In the genomic region with DNA sequence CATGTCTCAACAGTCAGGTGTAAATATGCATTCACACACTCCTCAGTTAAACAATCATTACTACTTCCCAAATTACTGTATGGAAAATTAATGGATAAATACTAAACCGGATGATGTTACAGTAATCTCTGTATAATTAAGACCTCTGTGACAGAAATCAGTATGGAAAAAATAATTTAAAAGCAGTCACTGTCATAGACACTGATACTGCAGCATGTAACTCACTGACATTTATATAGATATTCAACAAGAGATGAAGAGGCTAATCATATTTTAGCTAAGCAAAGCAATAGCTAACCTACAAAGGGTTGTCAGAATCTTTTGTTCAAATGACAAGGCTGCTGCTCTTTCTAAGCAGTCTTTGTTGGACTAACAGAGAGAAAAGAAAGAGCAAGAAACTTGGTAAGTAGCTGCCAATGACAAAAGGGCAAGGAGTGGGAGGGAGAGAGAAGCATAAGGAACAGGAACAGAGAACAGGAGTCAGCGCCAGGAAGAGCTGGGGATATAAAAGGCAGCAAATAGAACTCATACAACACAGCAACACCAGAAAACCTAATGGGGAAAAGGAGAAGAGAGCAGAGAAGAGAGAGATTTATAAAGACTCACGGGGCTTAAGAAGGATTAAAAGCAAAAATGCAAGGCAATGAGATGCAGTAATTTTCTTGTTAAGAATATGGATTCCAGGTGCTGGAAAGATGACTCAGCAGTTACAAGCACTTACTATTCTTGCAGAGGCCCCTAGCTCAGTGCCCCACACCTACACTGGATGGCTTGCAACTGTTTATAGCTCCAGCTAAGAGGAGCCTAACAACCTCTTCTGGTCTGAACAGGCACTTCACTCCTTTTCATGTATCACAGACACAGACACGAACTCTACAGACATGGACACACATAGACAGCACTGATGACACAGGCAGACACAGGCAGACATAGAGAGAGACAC, we compare ENCODE assay signal across 9 mouse cellular contexts.
DNase-seq lines count a peak whose midpoint lies in the region; ATAC-seq and TF ChIP-seq lines count a peak whose summit lies in the region.
"Had no signal": no experiment of that assay in that cellular context is flagged by ENCODE, and none has a peak within 500 bp of the region (broad histone marks: within the 10 kb centered on the region; RNA-seq: fewer than 3 reads in every experiment).

No protein-coding gene starts in this region.

- H3K36me3 ChIP-seq in neural tube, embryonic 14.5 days (ENCODE audit: control insufficient read depth, insufficient read depth, low read length): no peaks in the 10 kb centered on the region
- H3K36me3 ChIP-seq: limb, embryonic 15.5 days had no signal

- peak; percentile 28; the same call in 1 of the 2 replicates for ATAC-seq in neural tube, embryonic 14.5 days (ENCODE audit: low read depth)
- no peak for ATAC-seq in erythroid progenitor cell, adult 5-6 weeks (replicated peaks; ENCODE audit: low FRiP score, poor library complexity, severe bottlenecking)

- H3K9me3 ChIP-seq in neural tube, embryonic 14.5 days (ENCODE audit: control insufficient read depth, low read length): no peaks in the 10 kb centered on the region
- H3K9me3 ChIP-seq: limb, embryonic 15.5 days had no signal

- H3K4me1 ChIP-seq in neural tube, embryonic 14.5 days (ENCODE audit: control insufficient read depth, insufficient read depth, low read length): no peaks in the 10 kb centered on the region
- H3K4me1 ChIP-seq: limb, embryonic 15.5 days had no signal

- H3K27me3 ChIP-seq in neural tube, embryonic 14.5 days (ENCODE audit: control insufficient read depth, insufficient read depth, low read length): no peaks in the 10 kb centered on the region
- H3K27me3 ChIP-seq: limb, embryonic 15.5 days had no signal

- peak; percentile 5 for DNase-seq in kidney, adult 9 months
- no peak for DNase-seq in kidney, postnatal 36 days
- peak; percentile 13 for DNase-seq in embryo, embryonic 9.5 days (ENCODE audit: extremely low spot score)
- peak; percentile 47 to 61 for DNase-seq in layer of hippocampus, adult 2 months (ENCODE audit: low spot score in 2 of 2)
- DNase-seq in adrenal gland, adult 18-20 months (ENCODE audit: low spot score in 2 of 2): no peak
- no peak for DNase-seq in ovary, postnatal 36 days (ENCODE audit: low spot score)

- H3K27ac ChIP-seq in layer of hippocampus, adult 2 months: peak overlapping the region; percentile 66
- peak overlapping the region; percentile 13; the same call in 1 of the 2 replicates for H3K27ac ChIP-seq in neural tube, embryonic 14.5 days (ENCODE audit: low read depth, low read length)
- H3K27ac ChIP-seq: limb, embryonic 15.5 days had no signal

- H3K4me3 ChIP-seq in layer of hippocampus, adult 2 months: no peak overlapping the region
- no peak overlapping the region for H3K4me3 ChIP-seq in neural tube, embryonic 14.5 days (ENCODE audit: low read depth, low read length)
- H3K4me3 ChIP-seq: limb, embryonic 15.5 days had no signal

- TF ChIP-seq CTCF in layer of hippocampus, adult 2 months (conservative IDR thresholded peaks at IDR 0.05): no peak

- WGBS in neural tube, embryonic 14.5 days: 34% methylated on average over 4 of the region's 4 CpGs

- no peak overlapping the region for H3K9ac ChIP-seq in neural tube, embryonic 14.5 days (replicated peaks; ENCODE audit: low read depth, low read length)
- H3K9ac ChIP-seq: limb, embryonic 15.5 days had no signal

- no peak overlapping the region for H3K4me2 ChIP-seq in neural tube, embryonic 14.5 days (ENCODE audit: low read depth, low read length)
- H3K4me2 ChIP-seq: limb, embryonic 15.5 days had no signal

Comparison
In these comparisons a context has a peak if more than half of its experiments do, and no peak if none do; other contexts are left out.
1. DNase-seq: peak in kidney, adult 9 months (single experiment), embryo, embryonic 9.5 days (single experiment) and layer of hippocampus, adult 2 months (2 of 2); none in kidney, postnatal 36 days (0 of 2), adrenal gland, adult 18-20 months (0 of 2) and ovary, postnatal 36 days (single experiment).